Mouse (Mus musculus): ENCODE results near the gene Gm20869. TPM values are rescaled to one million over a fixed set of nuclear protein-coding genes. Genes with fewer than 3 reads are reported as not detected.
"Not testable (repeated sequence)": the region's sequence is repeated elsewhere in the genome, so short reads cannot be mapped to it uniquely, and the experiment has no call there.

The Gm20869 gene
- total RNA-seq (2021), result not detected
- long read RNA-seq, experiment 1, result 0 reads
- long read RNA-seq, experiment 2, result 0 reads

DNA sequence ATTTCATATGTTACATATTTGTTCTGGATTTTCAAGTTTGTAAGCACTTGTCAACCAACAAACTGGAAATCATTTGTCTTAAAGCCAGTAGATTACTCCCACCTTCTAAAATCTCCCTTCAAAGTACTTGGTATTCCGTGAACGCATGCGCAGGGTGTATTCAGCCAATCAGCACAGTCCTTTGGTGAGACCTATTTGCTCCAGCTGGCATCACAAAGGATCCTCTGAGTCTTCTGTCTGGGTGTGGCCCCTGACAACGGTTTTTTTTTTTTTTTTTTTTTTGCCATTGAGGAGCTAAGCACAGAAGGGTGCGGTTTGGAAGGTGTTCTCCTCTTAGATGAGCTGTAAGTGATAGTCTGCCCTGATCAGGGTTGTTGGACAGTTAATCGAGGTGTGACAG, at the start of gene Gm20869:
TSS of gene Gm20869 (plus strand) at position 301 of the 400 bp plus-strand sequence.
- not testable (repeated sequence) for DNase-seq (ENCODE audit: low spot score in 2 of 2)

Other genes starting within 250 kb of the Gm20869 start
- gene Gm20870, start 222.6 kb downstream of the Gm20869 start, total RNA-seq (2021), result not detected